Mouse (Mus musculus) forebrain, embryonic 13.5 days (tissue): ENCODE measurements around the gene Bhlhb9. TPM values are rescaled to one million over a fixed set of nuclear protein-coding genes. Genes with fewer than 3 reads are reported as not detected.
"Not testable (repeated sequence)": the region's sequence is repeated elsewhere in the genome, so short reads cannot be mapped to it uniquely, and the experiment has no call there.

ENCODE experiments used
- ATAC-seq: fragments of 200-750 bp; cut with Nextera tagmentation; 2 replicates; pipeline ENCODE4 v1.8.0; 2017
- H3K27ac ChIP-seq: fragments of 300-500 bp; sonication (generic); 2 replicates; pipeline ENCODE4 v1.5.1; 2015; ENCODE audit warnings: inconsistent platforms, mild to moderate bottlenecking, moderate library complexity
- H3K27me3 ChIP-seq: fragments of 300-500 bp; sonication (generic); 2 replicates; pipeline ENCODE4 v1.6.1; 2015; ENCODE audit warnings: mild to moderate bottlenecking, inconsistent platforms
- H3K36me3 ChIP-seq: fragments of 300-500 bp; sonication (generic); 2 replicates; pipeline ENCODE4 v1.6.1; 2015; ENCODE audit warnings: mild to moderate bottlenecking, inconsistent platforms; ENCODE audit not compliant: poor library complexity, severe bottlenecking
- H3K4me1 ChIP-seq: fragments of 300-500 bp; sonication (generic); 2 replicates; pipeline ENCODE4 v1.6.1; 2015; ENCODE audit warnings: inconsistent platforms
- H3K4me2 ChIP-seq: fragments of 300-500 bp; sonication (generic); 2 replicates; pipeline ENCODE4 v1.6.1; 2015; ENCODE audit warnings: inconsistent platforms, mild to moderate bottlenecking, moderate library complexity
- H3K4me3 ChIP-seq: fragments of 300-500 bp; sonication (generic); 2 replicates; pipeline ENCODE4 v1.5.1; 2015; ENCODE audit warnings: mild to moderate bottlenecking, inconsistent platforms
- H3K9ac ChIP-seq: fragments of 300-500 bp; sonication (generic); 2 replicates; pipeline ENCODE4 v1.6.1; 2015; ENCODE audit warnings: mild to moderate bottlenecking, inconsistent platforms
- H3K9me3 ChIP-seq: fragments of 300-500 bp; sonication (generic); replicated peaks from 2 replicates; pipeline ENCODE4 v1.6.1; 2016; ENCODE audit warnings: inconsistent platforms
- WGBS: fragments of 180-500 bp; shearing (Covaris S2); methylation state at CpG from one replicate; pipeline ENCODE4 v1.1.7; 2015; 5-methylcytosine and 5-hydroxymethylcytosine counted together
- polyA plus RNA-seq: library from polyadenylated mRNA; unstranded; fragments of >200 nt; fragmentation: Nextera tagmentation; extraction: Ambion mirVana; gene quantifications from 2 replicates; pipeline ENCODE4 v1.2.1, GENCODE M21; 2015

Bhlhb9 gene
- polyA plus RNA-seq: 79.4 and 94.8 TPM in 2 replicates

GRCm38 (mm10) chrX:135797212-135797644 is at the start of gene Bhlhb9:
TSS of gene Bhlhb9 (plus strand) at chrX:135797594.
- peak within 1 kb of the TSS; percentile 57 for H3K4me3 ChIP-seq
- H3K4me2 ChIP-seq: peak within 1 kb of the TSS; percentile 64
- not testable (repeated sequence) for H3K27me3 ChIP-seq, H3K9me3 ChIP-seq, H3K4me1 ChIP-seq
- H3K27ac ChIP-seq: peak within 1 kb of the TSS; percentile 54; the same call in 1 of the 2 replicates
- H3K36me3 ChIP-seq: peaks cover 25% of the 10 kb centered on the region
- H3K9ac ChIP-seq: peak within 1 kb of the TSS; percentile 77
- WGBS: 2% methylated on average over 3 of the region's 5 CpGs
- ATAC-seq: peak; percentile 28

DNA sequence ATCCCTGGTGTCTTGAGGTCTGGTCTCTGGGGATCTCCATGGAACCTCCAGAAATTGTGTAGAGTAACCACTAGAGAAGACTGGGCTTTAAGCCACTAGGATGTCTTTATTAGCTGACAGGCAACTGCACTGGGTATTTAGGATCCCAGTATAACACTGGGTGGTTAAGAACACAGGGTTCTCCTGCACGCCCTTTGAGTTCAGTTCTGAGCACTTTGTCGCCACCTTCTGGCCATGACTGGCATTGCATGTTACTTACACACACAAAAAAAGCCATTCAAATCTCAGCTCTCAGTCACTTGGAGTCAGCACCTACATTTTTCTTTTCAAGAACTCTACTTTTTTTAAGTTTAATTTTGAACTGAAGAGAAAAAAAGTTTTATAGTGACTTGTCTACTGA is 44.6 kb upstream of the Bhlhb9 start:
- no peak overlapping the region for H3K27ac ChIP-seq
- H3K9ac ChIP-seq: no peak overlapping the region
- peaks cover 6% of the 10 kb centered on the region for H3K36me3 ChIP-seq
- H3K27me3 ChIP-seq: no peaks in the 10 kb centered on the region
- no peak overlapping the region for H3K4me2 ChIP-seq
- H3K4me1 ChIP-seq: no peaks in the 10 kb centered on the region
- peak; percentile 50 for ATAC-seq
- 0% methylated on average over 2 of the region's 2 CpGs for WGBS
- H3K4me3 ChIP-seq: no peak overlapping the region
- H3K9me3 ChIP-seq: no peaks in the 10 kb centered on the region

DNA sequence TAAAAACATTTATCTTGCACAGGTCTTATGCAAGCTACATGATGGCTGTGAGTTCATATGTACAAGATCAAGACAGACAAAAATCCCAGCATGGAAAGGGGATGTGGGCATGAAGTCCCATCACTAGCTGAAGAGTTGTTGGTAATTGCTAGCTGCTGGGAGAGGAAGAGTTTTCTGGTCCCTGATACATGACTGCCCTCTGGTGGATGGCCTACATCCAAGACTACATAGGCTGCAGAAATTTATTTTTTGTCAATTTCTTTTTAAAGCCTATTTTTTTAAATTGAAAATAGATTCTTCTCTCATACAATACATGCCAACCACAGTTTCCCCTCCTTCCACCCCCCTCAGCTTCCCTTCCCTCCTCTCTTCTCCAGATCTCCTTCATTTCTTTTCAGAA is 35.7 kb upstream of the Bhlhb9 start:
- H3K4me2 ChIP-seq: no peak overlapping the region
- no peak overlapping the region for H3K27ac ChIP-seq
- no peak for ATAC-seq
- no peaks in the 10 kb centered on the region for H3K9me3 ChIP-seq
- H3K4me1 ChIP-seq: no peaks in the 10 kb centered on the region
- H3K9ac ChIP-seq: no peak overlapping the region
- H3K27me3 ChIP-seq: no peaks in the 10 kb centered on the region
- H3K4me3 ChIP-seq: no peak overlapping the region
- H3K36me3 ChIP-seq: peaks cover 15% of the 10 kb centered on the region; the same call in 1 of the 2 replicates

DNA sequence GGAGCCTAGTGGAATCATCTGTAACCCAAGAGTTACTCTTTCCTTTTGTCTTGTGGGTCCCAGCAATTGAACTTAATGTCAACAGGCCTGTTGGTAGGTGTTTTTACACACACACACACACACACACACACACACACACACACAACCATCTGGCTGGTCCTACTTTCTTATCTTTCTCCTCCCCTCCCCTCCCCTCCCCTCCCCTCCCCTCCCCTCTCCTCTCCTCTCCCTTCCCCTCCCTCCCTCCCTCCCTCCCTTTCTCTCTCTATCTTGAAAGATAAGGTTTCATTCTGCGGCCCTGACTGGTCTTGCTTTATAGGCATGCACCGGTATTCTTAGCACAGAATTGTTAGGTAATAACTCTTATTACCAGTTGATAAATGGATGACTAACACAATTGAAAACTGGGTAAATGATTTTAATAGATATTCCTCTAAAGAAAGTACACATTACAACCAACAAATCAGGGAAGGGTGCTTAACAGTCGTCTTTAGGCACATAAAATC is 29.3 kb upstream of the Bhlhb9 start:
- no peaks in the 10 kb centered on the region for H3K27me3 ChIP-seq
- H3K9me3 ChIP-seq: no peaks in the 10 kb centered on the region
- H3K36me3 ChIP-seq: 0 out of 2 replicates have a peak, but pooled peaks cover 5% of the 10 kb centered on the region
- no peak overlapping the region for H3K9ac ChIP-seq
- H3K4me3 ChIP-seq: no peak overlapping the region
- no peak overlapping the region for H3K4me2 ChIP-seq
- ATAC-seq: no peak
- 91% methylated on average over 3 of the region's 3 CpGs for WGBS
- H3K27ac ChIP-seq: no peak overlapping the region
- no peaks in the 10 kb centered on the region for H3K4me1 ChIP-seq

DNA sequence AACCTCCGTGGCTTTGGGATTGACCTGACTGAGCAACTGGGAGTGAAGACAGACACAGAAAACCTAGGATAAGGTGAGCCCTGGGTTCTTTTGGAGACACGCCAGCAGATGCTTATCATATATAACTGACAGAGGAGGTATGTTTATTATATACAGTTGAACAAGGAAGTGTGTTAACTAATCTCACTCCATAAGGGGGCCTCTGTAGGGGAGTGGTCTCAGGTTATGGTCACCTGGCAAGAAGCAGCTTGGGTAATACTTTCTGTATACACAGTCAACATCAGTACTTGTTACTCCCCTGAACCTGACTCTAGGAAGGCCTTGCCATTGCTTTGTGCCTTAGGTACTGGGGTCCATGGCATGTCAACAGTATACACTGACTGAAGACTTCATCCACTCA is 28.8 kb upstream of the Bhlhb9 start:
- Histone ChIP-seq H3K27me3 (no peaks in the 10 kb centered on the region), H3K4me3 (no peak overlapping the region), H3K36me3 (0 out of 2 replicates have a peak, but pooled peaks cover under 1% of the 10 kb centered on the region), H3K4me1 (no peaks in the 10 kb centered on the region), H3K27ac (no peak overlapping the region), H3K4me2 (no peak overlapping the region), H3K9me3 (no peaks in the 10 kb centered on the region), H3K9ac (no peak overlapping the region)
- 77% methylated on average over 2 of the region's 2 CpGs for WGBS
- ATAC-seq: no peak

- Histone ChIP-seq H3K9ac (no peak overlapping the region), H3K9me3 (no peaks in the 10 kb centered on the region)
Measured at GRCm38 (mm10) chrX:135791536-135791935, 5.9 kb upstream of the Bhlhb9 start.

DNA sequence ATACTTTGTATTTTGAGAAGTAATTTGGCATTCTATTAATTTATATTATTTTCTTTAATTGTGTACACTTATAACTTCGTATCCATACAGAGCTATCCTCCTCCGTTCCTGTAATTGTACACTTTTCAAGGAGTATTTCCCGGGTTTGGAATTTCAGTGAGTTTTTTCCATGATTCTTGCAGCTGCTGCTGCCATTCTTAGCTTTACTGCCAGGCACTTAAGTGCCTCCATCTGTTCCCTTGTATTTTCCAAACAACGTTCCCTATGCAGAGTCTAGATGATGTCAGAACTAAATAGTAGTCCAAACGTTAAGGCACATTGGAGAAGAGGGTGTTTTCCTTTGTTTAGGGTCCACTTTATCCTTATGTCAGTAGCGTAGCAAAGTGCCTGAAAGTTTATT is 5.1 kb upstream of the Bhlhb9 start:
- Histone ChIP-seq H3K27me3 (no peaks in the 10 kb centered on the region), H3K4me2 (no peak overlapping the region), H3K9ac (no peak overlapping the region), H3K27ac (peak overlapping the region; percentile 25; the same call in 1 of the 2 replicates), H3K4me3 (no peak overlapping the region), H3K36me3 (no peaks in the 10 kb centered on the region), H3K9me3 (no peaks in the 10 kb centered on the region), H3K4me1 (no peaks in the 10 kb centered on the region)
- 69% methylated on average over 6 of the region's 6 CpGs for WGBS
- ATAC-seq: no peak

More at GRCm38 (mm10) chrX:135791536-135791935, 5.9 kb upstream of the Bhlhb9 start:
- no peak overlapping the region for H3K27ac ChIP-seq
- H3K4me1 ChIP-seq: no peaks in the 10 kb centered on the region
- no peaks in the 10 kb centered on the region for H3K27me3 ChIP-seq
- no peak overlapping the region for H3K4me3 ChIP-seq
- no peaks in the 10 kb centered on the region for H3K36me3 ChIP-seq
- H3K4me2 ChIP-seq: no peak overlapping the region
- no peak for ATAC-seq

GRCm38 (mm10) chrX:135795591-135796304 is 1.6 kb upstream of the Bhlhb9 start:
- Histone ChIP-seq H3K9ac (peak overlapping the region; percentile 77), H3K36me3 (peaks cover 20% of the 10 kb centered on the region), H3K27ac (peak overlapping the region; percentile 54), H3K4me2 (peak overlapping the region; percentile 64), H3K4me3 (peak overlapping the region; percentile 57)
- not testable (repeated sequence) for H3K27me3 ChIP-seq, H3K9me3 ChIP-seq, H3K4me1 ChIP-seq
- WGBS: 18% methylated on average over 26 of the region's 27 CpGs
- ATAC-seq: peak; percentile 94

DNA sequence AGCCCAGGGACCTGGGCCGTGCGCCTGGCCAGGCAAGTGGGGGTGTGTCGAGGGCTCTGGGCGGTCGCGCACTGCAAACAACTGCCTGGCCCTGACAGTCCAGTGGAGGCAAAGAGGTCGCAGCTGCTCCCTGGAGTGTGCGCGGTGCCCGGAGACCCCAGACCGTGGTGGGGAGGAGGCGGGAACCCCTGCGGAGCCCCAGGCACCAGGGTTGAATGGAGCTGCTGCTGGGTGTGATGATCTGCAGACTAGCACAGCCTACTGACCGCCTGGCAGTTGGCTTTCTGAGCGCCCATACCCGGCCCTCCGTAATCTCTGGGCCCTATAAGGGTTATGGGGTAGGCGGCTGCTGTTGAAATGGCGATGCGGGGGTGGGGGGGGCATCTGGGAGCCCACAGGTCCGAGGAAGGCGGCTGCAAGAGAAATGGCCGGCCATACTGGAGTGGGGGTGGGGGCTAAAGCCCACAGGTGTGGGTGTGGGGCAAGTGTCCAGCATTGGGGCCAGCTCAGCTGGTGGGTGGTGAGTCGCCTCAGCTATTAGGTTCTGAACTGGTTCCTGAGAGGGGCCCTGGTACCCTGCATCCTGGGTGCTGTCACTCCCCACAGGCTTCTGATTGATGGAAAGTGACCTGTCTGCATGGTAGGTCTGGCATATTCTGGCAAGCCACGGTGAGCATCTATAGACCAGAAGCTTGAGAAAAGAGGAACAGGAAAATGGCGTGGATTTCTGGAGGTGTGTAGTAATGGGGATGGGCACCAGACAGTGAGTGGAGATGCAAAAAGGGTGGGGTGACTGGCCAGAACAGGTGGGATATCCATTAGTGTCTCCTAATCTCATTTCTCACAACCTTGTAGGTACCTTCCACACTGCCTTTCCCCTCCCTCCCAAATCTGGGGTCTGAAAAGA is 836 bp upstream of the Bhlhb9 start:
- Histone ChIP-seq H3K27ac (peak overlapping the region; percentile 54), H3K36me3 (peaks cover 25% of the 10 kb centered on the region), H3K4me2 (peak overlapping the region; percentile 64), H3K4me3 (peak overlapping the region; percentile 57), H3K9ac (peak overlapping the region; percentile 77)
- H3K27me3 ChIP-seq, H3K4me1 ChIP-seq, H3K9me3 ChIP-seq: not testable (repeated sequence)
- 14% methylated on average over 25 of the region's 26 CpGs for WGBS
- peak; percentile 58 for ATAC-seq

- Histone ChIP-seq H3K4me1 (no peaks in the 10 kb centered on the region), H3K36me3 (peaks cover 22% of the 10 kb centered on the region), H3K4me2 (no peak overlapping the region), H3K4me3 (no peak overlapping the region), H3K27me3 (no peaks in the 10 kb centered on the region), H3K9ac (no peak overlapping the region), H3K27ac (no peak overlapping the region), H3K9me3 (no peaks in the 10 kb centered on the region)
- ATAC-seq: no peak
- 91% methylated on average over 3 of the region's 3 CpGs for WGBS
Measured at GRCm38 (mm10) chrX:135804149-135804548, 6.8 kb downstream of the Bhlhb9 start.

DNA sequence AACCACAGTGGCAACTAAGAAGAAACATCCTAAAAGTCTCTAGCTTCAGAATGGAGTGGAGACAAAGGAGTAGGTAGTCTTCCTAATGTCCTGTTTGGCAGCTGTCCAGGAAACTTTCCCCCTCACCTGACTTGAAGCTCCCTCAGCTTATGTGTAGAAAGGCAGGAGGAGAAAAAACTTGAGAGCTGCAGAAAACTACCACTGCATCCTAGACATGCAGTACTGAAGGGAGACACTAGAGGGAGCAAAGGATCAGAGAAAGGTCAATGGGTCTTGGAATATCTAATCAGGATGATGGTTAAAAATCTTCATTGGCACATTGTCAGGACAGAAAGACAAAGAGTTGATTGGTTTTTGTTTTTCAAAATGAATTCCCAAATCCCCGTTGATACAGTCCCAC is 8.4 kb downstream of the Bhlhb9 start:
- H3K27ac ChIP-seq: no peak overlapping the region
- no peak overlapping the region for H3K4me2 ChIP-seq
- H3K36me3 ChIP-seq: 0 out of 2 replicates have a peak, but pooled peaks cover 5% of the 10 kb centered on the region
- H3K27me3 ChIP-seq: no peaks in the 10 kb centered on the region
- H3K4me1 ChIP-seq: no peaks in the 10 kb centered on the region
- peak; percentile 21; the same call in 1 of the 2 replicates for ATAC-seq
- WGBS: 22% methylated on average over 1 of the region's 1 CpGs
- no peak overlapping the region for H3K4me3 ChIP-seq
- H3K9ac ChIP-seq: no peak overlapping the region
- H3K9me3 ChIP-seq: no peaks in the 10 kb centered on the region

DNA sequence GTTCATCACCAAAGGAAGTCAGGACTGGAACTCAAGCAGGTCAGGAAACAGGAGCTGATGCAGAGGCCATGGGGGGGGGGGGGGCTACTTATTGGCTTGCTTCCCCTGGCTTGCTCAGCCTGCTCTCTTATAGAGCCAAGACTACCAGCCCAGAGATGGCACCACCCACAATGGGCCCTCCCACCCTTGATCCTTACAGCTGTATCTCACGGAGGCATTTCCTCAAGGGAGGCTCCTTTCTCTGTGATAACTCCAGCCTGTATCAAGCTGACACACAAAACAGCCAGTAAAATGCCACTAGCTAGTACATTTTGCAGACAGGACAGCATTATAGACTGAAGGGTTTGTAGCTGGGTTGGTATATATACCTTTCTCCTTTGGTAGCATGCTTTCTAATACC is 38.5 kb downstream of the Bhlhb9 start:
- not testable (repeated sequence) for H3K9me3 ChIP-seq, H3K9ac ChIP-seq, H3K4me1 ChIP-seq, H3K27ac ChIP-seq, H3K36me3 ChIP-seq, H3K27me3 ChIP-seq, ATAC-seq, H3K4me2 ChIP-seq, H3K4me3 ChIP-seq
- WGBS: 47% methylated on average over 1 of the region's 1 CpGs
